Mouse (Mus musculus): Measurements from ENCODE around the gene Cep112.

Gene Cep112

DNA sequence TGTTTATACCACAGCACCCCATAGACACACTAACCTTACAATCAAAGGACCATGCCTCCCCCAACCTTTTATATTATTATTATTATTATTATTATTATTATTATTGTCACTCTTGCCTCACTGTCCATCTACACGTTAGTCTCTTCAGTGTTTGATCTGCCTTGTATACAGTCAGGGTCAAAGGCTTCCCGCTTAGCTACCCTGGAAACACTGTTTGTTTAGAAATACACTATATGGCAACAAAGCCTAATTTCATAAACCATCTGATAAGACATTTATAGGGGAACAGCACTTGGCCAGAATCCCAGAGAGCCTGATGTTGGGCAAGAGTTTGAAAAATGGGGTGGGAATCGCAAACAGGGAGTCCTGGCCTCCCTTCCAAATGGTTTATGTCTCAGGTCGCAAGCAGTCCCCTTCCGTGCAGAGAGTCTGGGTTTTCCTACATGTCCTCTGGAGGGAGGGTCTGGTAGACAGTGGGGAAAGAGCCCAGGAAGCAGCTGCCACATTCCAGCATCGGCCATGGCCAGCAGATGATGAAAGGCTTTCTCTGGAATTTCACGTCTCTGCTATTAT is 451.7 kb downstream of the Cep112 start:
- no peak for DNase-seq (ENCODE audit: low read depth, low spot score)

DNA sequence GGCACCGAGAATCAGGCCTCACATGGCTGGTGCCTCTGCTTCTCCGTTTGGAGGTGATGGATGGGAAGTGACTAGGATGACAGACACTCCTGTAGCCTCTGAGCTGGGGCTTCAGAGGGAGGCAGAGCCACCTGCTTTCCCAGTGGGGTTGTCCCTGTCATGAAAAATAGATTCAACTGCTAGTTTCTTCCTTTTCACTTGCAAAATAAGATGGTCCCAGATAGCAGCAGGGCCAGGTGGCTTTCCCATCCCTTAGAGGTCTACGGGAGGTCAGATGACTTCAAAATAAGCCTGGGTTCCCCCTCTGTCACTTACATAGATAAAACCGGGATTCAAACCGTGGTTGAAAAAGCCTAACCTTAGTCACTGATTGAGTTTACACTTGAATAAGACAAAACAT is 452.5 kb downstream of the Cep112 start:
- no peak for DNase-seq (ENCODE audit: low read depth, low spot score)

DNA sequence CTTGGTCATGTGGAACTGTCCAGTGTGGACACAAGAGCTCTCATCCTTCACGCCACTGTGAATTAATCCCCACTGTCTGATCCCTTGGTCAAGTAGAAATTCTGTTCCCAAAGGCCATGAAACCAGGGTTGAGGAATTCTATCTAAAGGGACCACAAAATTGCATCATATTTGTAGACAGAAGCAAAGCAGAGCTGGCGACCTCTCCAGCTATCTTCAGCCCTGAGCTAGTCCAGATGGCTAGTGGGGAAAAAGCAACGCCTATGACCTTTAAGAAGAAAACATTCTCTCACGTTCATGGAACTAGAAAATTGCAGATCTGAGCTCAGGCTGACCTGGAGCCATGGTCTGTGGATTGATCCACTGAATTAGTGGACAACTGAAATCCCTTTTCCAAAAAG is 455.6 kb downstream of the Cep112 start:
- DNase-seq (ENCODE audit: low read depth, low spot score): no peak

DNA sequence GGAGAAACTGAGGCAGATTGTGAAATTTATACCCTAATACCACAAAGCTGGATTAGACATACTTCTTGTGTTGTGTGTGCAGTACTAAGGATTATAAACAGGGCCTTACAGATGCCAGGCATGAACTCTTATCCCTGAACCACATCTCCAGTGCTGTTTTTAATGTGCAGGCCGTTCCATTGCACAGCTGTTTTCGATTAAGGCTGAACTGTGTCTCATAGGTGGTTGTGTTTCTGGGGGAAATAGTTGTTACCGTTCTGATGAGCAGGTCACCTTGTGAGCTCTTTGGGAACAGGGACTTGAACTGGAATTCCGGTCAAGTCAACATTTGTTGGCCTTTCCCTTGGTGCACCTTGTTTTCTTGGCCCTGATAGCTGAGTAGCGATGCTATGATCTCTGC is 456.7 kb downstream of the Cep112 start:
- DNase-seq (ENCODE audit: low read depth, low spot score): no peak

DNA sequence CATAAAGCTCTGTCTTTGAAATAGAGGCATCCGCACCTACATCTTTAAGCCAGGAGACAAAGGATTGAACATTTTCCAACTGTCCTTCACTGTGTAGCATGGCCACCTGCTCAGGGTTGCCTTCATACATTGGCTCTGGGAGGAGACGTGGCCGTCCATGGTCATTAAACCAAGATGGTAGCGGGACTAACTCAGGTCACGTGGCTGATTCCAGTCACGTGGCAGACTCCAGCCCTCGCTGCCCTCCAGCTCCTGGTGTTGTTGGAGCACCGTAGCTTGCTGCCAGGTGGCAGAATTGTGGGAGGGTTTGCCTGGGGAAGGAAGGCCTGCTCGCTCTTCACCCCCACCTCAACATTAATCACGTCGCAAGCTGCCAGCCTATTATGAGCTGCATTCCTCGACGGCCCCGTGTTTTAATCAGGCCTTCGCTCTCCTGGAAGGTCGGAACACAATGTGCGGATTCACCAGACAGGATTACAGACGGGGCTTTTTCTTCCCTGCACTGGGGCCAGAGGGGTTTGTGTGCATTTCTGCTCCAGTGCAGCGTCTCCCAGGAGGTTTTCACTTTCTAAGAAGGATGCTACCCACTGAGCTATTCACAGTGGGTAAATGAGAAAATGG is 460.4 kb downstream of the Cep112 start:
- no peak for DNase-seq (ENCODE audit: low read depth, low spot score)

DNA sequence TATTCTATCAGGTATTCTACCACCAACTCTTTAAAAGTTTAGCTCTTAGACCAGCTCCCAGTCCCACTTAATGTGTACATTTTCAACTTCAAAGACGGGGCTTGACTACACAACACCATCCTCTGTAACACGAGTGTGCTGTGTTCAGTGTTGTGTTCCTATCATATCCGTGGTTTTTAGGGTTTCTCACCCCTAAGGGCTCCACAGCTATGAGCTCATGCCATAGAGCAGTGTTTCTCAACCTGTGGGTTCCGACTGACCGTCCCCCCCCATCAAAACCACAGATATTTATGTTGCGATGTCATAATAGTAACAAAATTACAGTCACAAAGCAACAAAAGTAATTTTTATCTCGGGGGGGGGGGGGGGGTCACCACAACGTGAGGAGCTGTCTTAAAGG is 461.1 kb downstream of the Cep112 start:
- no peak for DNase-seq (ENCODE audit: low read depth, low spot score)

DNA sequence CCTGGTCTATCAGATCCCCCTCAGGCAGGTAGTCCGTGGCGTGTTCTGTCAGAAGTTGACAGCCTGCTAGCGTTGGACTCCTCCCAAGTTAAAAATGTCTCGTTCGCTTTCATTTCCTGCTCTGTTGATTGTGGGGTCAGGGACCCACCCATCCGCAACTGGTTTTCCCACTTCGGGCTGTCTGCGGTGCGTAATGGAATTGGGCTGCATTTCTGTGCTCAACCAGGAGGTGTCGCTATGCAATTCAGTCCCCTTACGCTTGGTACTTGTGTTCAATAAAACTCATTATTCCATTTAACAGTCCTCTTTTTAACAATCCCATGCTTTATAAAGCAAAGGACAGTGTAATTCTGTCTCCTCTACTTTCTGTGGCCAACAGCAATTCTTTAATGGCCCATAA is 464.1 kb downstream of the Cep112 start:
- DNase-seq (ENCODE audit: low read depth, low spot score): no peak

DNA sequence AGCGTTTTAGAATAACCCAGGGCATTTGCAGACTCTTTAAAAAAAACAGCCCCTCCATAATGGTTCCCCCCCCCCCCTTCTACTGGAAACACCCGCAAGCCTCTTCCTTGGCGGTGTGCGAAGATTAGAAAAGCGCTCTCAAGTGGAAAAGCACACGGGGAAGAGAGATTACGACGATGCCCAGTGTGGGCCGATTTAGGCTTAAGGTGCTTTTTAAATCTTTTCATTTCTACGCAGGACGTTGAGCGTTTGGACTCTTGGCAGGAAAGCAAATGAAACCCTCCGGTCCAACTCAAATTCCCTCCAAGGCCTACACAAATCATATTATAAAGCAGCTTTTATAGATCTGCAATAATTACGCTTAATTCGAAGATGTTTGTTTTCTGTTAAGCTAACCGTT is 465.6 kb downstream of the Cep112 start:
- DNase-seq (ENCODE audit: low read depth, low spot score): no peak

DNA sequence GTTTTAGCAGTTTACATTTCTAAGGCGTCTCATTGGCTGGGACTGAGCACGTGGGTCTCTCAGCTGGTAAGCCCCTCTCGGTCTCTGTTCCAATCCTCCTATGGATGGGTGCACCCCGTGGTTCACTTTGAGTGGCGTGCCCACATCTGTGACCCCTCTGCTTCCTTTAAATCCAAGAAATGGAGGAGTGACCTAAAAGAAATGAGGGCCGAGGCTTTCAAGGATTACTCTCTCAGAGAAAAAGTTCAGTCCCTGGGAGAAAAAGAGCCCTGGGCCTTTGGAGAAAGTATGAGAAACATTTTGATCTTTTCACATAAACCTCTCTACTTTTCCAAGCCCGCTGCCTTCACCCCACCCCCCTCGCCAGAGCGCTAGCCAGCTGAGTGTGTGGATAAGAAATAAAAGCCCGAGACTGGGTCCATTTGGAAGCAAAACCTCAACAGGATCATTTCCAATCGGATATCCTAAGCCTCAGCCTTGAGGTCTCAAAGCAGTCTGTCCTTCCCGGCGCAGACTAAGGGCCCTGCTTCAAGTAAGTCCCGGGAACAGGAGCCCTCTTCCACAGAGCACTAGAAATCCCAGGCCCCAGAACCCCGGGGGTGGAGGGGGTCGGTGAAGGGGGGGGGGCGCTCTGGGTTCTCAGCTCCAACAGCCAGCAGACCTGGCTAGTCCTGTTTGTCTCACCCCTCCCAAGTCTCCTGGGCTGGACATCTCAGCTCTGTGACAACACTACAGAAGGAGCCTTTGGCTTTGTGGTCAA is 466.3 kb downstream of the Cep112 start:
- no peak for DNase-seq (ENCODE audit: low read depth, low spot score)

DNA sequence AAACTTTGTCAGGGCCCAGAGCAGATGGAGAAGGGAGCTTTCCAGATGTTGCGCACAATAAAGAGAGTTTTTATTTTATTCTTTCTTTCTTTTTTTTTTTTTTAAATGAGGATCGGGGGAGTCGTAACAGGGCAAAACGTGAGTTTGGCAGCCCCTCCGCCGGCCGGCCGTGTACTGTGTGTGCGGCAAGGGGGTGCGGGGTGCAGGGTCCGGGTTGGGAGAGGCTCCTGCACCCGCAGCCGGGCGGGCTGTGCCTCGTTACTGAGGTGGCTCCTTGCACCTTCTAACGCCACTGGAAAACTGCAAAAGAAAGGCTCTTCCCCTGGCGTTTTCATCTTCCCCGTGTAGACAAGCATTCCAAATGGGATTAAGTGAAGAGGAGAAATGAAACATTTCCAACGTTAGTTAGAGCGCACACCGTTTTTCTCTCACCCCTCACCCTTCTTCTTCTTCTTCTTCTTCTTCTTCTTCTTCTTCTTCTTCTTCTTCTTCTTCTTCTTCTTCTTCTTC is 466.9 kb downstream of the Cep112 start:
- DNase-seq (ENCODE audit: low read depth, low spot score): no peak

DNA sequence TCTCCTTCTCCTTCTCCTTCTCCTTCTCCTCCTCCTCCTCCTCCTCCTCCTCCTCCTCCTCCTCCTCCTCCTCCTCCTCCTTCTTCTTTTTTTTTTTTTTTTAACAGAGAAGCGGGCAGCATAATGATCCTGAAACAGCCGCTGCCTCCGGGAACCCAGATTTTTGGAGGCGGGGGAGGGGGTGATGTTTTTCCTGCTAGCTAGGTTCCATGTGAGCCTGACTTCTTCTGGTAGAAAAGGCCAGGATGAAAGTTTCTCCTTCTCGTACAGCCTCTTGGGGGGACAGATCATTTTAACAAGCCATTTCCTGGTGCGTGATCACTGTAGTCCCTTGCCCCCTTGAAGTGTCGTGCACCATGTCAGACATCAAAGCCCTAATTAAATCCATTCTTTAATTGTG is 467.4 kb downstream of the Cep112 start:
- no peak for DNase-seq (ENCODE audit: low read depth, low spot score)

DNA sequence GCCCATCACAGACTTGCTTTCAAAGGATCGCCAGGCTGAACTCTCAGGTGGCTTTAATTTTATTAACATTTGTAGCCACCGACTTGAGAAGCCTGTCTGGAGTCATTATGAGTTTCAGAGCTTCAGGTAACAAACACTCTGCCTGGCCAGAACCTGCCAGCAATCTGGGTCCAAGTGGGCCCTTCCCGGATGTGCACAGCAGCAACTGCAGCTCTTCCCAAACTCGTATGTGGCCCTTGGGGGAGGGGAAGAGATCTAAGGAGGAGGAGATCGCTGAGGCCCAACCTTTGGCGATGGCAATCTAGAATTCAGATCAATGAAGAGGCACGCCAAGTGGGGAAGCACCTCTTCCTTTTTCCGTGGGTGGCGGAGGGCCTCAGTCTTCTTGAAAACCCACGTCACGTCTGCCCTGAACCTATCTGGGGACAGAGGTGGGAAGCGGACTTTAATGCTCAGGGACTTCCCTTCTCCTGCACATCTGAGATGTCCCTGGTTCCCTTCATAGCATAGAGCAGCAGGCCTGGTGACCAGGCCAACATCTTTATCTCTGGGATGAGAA is 468.3 kb downstream of the Cep112 start:
- no peak for DNase-seq (ENCODE audit: low read depth, low spot score)

DNA sequence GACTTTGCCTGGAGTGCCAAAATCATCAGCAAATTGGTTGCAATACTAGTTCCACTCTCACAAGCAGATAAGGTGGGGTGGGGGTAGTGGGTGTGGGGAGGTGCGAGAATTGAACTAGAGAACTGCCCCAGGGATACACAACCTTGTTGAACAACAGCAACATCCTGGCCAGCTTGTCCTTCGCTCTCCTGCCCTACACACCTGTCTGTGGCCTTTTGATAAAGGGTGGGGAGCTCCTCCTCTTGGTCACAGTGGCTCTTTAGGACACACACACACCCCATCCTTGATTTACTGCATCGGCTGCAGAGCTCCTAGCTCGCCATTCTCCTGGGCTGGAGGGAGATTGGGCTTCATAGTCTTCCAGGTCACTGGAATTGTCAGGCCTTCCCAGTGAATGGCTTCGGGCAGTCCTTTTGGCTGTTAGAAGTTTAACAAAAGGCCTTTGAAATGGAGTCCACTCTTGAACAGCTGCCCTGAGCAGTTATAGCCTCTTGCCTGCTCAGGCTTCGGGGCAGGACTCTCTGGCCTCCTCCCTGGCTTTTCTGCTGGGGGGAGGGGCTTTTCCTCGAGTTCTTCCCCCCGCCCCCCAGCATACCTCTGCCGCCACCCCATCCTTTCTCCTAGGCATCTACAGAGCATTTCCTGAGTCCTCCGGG is 469.0 kb downstream of the Cep112 start:
- no peak for DNase-seq (ENCODE audit: low read depth, low spot score)

DNA sequence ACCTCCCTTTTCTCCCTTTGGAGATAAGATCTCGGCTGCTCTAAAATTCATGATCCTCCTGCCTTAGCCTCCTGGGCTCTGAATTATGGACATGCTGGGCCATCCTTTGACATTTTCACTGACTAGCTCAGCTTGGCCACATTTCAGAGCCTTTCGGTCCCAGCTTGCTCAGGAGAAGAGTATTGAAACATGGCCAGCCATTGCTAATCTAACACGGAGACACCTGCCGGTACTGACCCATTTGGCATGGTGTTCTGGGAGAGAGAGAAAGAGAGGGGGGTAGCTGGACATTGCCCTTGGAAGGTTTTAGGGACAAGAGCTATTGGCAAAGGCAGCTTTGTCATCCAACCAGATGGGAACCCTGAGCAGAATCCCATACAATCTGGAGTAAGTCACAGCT is 472.0 kb downstream of the Cep112 start:
- no peak for DNase-seq (ENCODE audit: low read depth, low spot score)

DNA sequence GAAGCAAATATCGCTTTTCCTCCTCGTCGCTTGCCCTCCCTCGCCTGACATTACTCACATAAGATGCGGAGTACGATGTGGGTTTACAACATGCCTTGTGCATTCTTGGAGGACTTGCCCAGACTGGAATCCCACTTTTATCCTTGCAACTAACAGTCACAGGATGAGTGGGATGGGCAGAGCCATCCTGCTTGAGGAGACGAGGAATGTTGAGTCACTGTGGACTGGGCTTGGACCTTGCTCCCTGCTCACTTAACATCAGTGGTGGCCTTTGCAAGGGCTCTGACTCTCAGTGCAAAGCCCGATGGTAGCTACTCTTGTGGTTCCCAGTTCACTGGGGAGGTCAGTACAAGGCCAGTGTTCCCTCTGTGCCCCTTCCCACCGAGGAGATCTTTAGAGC is 473.1 kb downstream of the Cep112 start:
- DNase-seq (ENCODE audit: low read depth, low spot score): no peak

DNA sequence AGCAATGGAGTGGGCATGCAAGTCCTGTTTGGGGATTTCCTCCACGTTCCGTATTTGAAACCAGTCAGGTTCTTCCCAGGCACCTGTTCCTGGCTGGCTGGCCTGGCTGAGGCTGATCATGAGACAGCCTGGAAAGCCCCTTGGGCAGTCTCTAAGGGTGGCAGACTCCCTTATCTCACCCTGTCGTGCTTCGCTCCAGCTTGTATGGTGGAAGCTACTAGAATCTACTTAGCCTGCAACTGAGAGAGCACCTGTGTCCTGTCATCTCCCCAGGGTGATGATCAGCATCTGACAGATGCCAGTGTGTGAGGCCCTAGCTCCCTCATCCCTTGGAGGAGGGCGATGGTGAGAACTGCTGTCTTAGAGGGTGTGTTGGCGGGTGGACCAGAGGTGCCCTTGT is 473.5 kb downstream of the Cep112 start:
- no peak for DNase-seq (ENCODE audit: low read depth, low spot score)

DNA sequence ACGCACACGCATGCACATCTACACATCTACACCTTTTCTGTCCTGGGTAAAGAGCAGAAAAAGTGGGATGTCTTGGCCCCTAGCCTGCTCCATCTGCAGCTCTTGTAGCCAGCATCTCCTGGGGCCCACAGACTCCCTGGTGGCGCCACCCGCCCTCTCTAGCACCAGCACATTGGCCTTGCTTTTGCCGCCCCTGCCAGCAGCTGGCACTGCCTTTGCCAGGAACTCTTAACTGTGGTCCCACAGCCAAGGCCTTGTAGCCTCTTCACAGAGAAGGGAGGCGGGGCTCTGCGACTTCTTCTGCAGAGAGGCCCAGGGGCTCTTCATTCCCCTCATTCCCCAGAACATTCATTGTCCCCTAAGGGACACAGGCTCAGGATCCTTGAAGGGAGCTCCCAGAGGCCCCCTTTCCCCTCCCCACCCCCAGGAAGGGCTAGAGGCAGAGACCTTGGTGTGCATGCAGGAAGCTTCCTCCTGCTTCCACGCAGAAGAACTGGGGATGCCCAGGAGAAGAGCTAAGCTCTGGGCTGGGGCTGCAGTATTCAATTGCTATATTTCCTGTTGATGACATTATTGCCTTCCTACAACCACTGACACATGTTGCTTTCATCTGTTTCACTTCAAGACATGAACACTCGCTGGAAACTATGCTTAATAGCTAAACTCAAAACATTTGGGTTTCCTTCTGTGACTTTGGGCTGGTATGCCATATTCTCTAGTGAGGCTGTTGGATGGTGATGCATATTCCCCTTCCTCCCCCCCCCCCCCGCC is 475.9 kb downstream of the Cep112 start:
- no peak for DNase-seq (ENCODE audit: low read depth, low spot score)

DNA sequence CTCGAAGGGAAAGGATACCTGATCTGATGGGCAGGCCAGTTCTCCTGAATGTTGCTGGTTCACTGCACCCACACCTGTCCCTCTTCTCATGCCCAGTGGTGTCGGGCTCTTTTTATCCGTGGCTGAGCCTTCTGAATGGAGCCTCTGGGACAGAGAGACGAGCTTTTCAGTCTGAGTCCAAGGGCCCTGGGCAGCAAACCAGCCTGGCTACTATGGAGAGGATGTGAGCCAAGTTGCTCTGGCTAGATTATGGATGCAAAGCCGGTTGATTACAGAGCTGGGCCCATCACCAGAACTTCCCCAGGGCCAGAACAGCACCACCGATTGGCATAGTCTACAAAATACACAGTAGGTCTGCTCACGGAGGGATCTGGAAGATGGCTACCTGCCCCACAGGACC is 476.7 kb downstream of the Cep112 start:
- no peak for DNase-seq (ENCODE audit: low read depth, low spot score)

DNA sequence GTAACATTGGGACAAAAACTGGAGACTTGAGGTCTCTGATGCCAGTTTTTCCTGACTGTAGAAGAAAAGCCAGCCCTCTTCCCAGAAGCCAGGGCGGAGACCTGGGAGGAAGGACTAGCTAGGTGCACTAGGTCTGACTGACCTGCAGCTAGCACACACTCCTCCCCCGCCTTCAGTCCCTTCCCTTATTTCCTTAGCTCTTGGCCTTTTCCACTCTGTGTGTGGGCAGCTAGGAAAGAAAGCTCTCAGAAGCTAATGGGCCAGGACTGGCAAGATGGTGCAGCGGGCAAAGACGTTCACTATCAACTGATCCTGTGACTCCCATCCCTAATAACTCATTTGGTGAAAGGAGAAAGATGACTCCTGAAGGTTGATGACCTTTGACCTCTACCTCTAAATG is 477.3 kb downstream of the Cep112 start:
- DNase-seq (ENCODE audit: low read depth, low spot score): no peak

DNA sequence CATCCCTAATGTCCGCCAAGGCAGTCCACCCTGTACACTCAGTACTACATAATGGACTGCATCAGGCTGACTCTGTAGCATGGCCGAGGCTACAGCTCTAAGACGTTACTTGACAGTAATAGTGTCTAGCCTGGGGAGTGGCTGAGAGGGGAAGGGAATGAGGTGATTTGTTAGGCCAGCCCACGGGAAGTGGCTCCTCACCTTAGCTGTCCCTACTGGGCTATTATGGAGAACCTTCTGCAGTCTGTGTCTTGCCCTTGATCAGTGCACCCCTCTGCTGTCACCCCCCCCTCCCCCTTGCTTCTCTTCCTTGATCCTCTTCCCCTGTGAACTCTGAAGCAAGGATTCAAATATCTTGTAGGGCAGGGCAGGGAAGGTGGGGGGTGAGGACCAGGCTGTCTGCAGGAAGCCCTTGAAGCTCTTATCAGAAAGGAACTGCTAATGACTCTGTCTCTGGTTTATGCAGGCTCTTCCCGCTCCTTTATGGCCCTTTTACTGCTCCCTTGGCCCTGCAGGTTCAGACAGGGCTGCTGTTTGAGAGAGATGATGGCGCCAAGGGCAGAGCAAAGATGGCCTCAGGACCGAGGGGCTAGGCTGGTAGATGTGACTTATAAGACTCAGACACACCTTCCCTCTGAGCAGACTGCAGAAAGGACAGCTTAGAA is 481.7 kb downstream of the Cep112 start:
- no peak for DNase-seq (ENCODE audit: low read depth, low spot score)

Measured in 3T3-L1 (cell line).